Comparison of ENCODE assay signal across 8 mouse cellular contexts in the genomic region with DNA sequence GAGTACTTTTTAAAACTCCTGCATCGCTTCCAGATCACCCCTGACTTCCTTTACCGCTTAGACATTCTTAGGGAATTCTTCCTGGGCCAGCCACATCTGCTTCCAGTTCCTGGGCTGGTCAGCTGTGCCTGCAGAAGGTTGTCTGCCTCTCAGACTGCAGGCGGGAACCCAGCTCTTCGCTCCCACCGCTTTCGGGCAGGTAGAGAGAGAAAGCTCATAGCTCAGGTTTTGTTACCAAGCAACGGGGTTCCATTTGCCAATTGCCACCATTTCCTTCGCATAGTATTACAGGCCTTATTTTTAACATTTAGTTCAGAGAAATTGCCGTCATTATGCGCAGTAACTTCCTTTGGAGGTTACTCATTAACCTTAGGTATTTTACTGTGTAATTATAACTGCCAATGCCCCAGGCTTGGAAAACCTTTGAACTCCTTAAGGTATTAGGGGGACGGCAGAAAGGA. TPM values are rescaled to one million over a fixed set of nuclear protein-coding genes. Genes with fewer than 3 reads are reported as not detected.
DNase-seq lines count a peak whose midpoint lies in the region; ATAC-seq lines count a peak whose summit lies in the region.

No protein-coding gene starts in this region.

- H3K4me3 ChIP-seq in forebrain, embryonic 16.5 days (replicated peaks; ENCODE audit: low read length) = peak overlapping the region; percentile 49

- peaks cover 18% of the 10 kb centered on the region for H3K4me1 ChIP-seq in forebrain, embryonic 16.5 days (replicated peaks; ENCODE audit: control insufficient read depth, insufficient read depth, low read length)

- H3K27me3 ChIP-seq in forebrain, embryonic 16.5 days (replicated peaks; ENCODE audit: control insufficient read depth, insufficient read depth, low read length) = no peaks in the 10 kb centered on the region

- peak overlapping the region; percentile 85 for H3K4me2 ChIP-seq in forebrain, embryonic 16.5 days (ENCODE audit: low read length)

- H3K27ac ChIP-seq in forebrain, embryonic 16.5 days (ENCODE audit: low read length) = peak overlapping the region; percentile 10; the same call in 1 of the 2 replicates

- DNase-seq in thymus, postnatal 4 days = peak; percentile 34
- no peak for DNase-seq in thymus, postnatal 36 days
- peak; percentile 61 to 82 for DNase-seq in kidney, postnatal 25 days
- peak; percentile 57 for DNase-seq in mesoderm, embryonic 11.5 days (ENCODE audit: low read depth, low spot score)
- DNase-seq in spleen, postnatal 36 days (ENCODE audit: low spot score in 2 of 2) = no peak
- no peak for DNase-seq in adrenal gland, postnatal 36 days
- DNase-seq in gastrocnemius, adult 8-10 months (ENCODE audit: low spot score in 2 of 2) = no peak

- no peaks in the 10 kb centered on the region for H3K9me3 ChIP-seq in forebrain, embryonic 16.5 days (ENCODE audit: control insufficient read depth, low read length)

- 6% methylated on average over 11 of the region's 11 CpGs for WGBS in forebrain, embryonic 16.5 days

- H3K9ac ChIP-seq in forebrain, embryonic 16.5 days (replicated peaks; ENCODE audit: low read depth, low read length) = peak overlapping the region; percentile 62

- no peaks in the 10 kb centered on the region for H3K36me3 ChIP-seq in forebrain, embryonic 16.5 days (ENCODE audit: control insufficient read depth, insufficient read depth)

- peak; percentile 60 for ATAC-seq in forebrain, embryonic 16.5 days

RNA-seq across cellular contexts. Expression of a gene that starts 1.2 kb away (rescaled TPM):
- polyA plus RNA-seq in forebrain, embryonic 16.5 days (2015; fragmentation: Nextera tagmentation; extraction: Ambion mirVana) = 5.1 and 6.1 TPM in 2 replicates
- under 1 TPM in 1 of 2 experiments, not detected in 1; 0.36 TPM for total RNA-seq in adrenal gland, postnatal 36 days (2021)
- total RNA-seq in gastrocnemius, adult 8-10 months (2022) = under 1 TPM in 1 of 4 experiments, not detected in 3; 0.45 TPM

Comparison
In these comparisons a context has a peak if more than half of its experiments do, and no peak if none do; other contexts are left out.
1. DNase-seq: peak in thymus, postnatal 4 days (single experiment), kidney, postnatal 25 days (2 of 2) and mesoderm, embryonic 11.5 days (single experiment); none in thymus, postnatal 36 days (0 of 2), spleen, postnatal 36 days (0 of 2), adrenal gland, postnatal 36 days (0 of 2) and gastrocnemius, adult 8-10 months (0 of 2).